Mouse (Mus musculus) testis, adult 2 months (tissue): Measurements from ENCODE around the gene Avil. TPM values are rescaled to one million over a fixed set of nuclear protein-coding genes. Genes with fewer than 3 reads are reported as not detected.
A peak's percentile ranks its signal among the peaks of the same experiment; 100 is the strongest.

Source experiments
- H3K27ac ChIP-seq: fragments of 200-500 bp; 2 replicates; pipeline ENCODE4 v1.5.1; 2012; ENCODE audit warnings: low read depth, low read length; ENCODE audit not compliant: control insufficient read depth, insufficient read depth
- H3K27me3 ChIP-seq: fragments of 200-500 bp; 2 replicates; pipeline ENCODE4 v1.6.1; 2012; ENCODE audit warnings: mild to moderate bottlenecking, low read length, moderate library complexity; ENCODE audit not compliant: control insufficient read depth, insufficient read depth
- H3K36me3 ChIP-seq: fragments of 200-500 bp; 2 replicates; pipeline ENCODE4 v1.6.1; 2012; ENCODE audit warnings: mild to moderate bottlenecking, low read length; ENCODE audit not compliant: control insufficient read depth, insufficient read depth
- H3K4me1 ChIP-seq: fragments of 200-500 bp; 2 replicates; pipeline ENCODE4 v1.6.1; 2012; ENCODE audit warnings: low read length; ENCODE audit not compliant: control insufficient read depth, insufficient read depth
- H3K4me3 ChIP-seq: fragments of 200-500 bp; 2 replicates; pipeline ENCODE4 v1.5.1; 2012; ENCODE audit warnings: low read depth, mild to moderate bottlenecking, low read length, moderate library complexity, mixed read lengths; ENCODE audit not compliant: control insufficient read depth
- CTCF ChIP-seq: fragments of 200-500 bp; IDR thresholded peaks from 2 replicates; pipeline ENCODE4 v1.5.1; 2012; ENCODE audit warnings: low read depth, mild to moderate bottlenecking, inconsistent platforms, low read length, moderate library complexity; ENCODE audit not compliant: control insufficient read depth, insufficient read depth, insufficient replicate concordance
- POLR2A ChIP-seq: fragments of 200-500 bp; IDR thresholded peaks from 2 replicates; pipeline ENCODE4 v1.6.1; 2012; ENCODE audit warnings: low read depth, mild to moderate bottlenecking, inconsistent platforms, low read length, moderate library complexity; ENCODE audit not compliant: control insufficient read depth
- polyA plus RNA-seq: library from polyadenylated mRNA; depleted of rRNA; stranded (reverse); fragments of >200 nt; gene quantifications from 2 replicates; pipeline ENCODE4 v1.2.3, GENCODE M21; 2012

Gene Avil
- polyA plus RNA-seq, 1 experiment, result 0.04 TPM

DNA sequence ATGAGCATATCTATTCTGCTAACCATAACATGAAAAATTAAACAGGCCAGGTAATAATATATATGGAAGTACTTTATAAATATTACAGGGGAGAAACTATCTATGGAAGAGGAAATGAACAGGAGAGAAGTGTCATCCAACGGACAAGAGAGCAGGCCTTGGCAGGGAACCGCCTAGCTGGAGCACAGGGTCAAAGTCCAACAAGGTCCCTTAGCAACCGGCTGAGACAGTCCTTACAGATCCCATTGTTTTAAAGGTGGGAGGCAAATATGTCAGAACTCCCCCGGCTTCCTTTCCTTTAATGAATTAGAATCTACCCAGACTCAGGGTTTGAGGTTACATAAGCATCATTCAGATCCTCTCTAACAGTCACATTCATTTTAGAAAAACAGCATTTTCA lies 23.4 kb upstream of the Avil start:
- H3K36me3 ChIP-seq, result no peaks in the 10 kb centered on the region
- TF ChIP-seq POLR2A (no peak), CTCF (no peak)
- H3K4me1 ChIP-seq, result peaks cover 22% of the 10 kb centered on the region
- H3K27ac ChIP-seq, result no peak overlapping the region
- H3K27me3 ChIP-seq, result no peaks in the 10 kb centered on the region
- H3K4me3 ChIP-seq, result peak overlapping the region; percentile 26

DNA sequence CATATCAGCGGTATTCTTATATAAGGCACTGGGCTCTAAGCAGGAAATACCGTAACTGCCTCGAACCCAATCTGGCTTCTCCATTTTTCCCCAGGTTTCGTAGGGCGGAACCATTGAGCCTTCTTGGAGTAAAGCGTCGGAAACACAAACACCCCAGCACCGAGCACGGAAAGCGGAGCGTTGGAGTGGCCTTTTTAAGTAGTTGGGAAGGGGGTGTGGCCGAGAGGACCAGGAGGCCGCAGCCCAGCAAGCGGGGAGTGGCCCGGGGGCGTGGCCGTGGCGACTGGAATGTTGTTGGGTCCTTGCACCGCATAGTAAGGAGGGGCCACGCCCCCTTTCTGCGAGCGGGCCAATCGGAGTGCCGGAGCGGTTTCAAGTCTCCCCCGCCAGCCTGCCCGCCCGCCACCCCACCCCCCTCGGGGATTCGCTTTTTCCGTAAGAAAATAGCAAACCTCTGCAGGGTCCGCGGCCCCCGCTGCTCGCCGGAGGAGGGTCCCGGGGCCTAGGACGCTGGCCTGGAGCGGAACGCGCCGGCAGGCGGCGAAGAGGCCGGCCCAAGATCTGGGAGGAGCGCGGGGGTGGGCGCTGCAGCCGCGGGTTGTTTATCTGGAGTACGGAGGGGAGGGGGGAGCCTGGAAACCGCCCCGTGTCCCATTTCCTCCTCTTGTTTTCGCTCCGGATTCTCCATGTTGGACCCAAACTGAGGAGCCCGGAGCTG lies 22.1 kb upstream of the Avil start, which contains the start of gene Ctdsp2:
Gene Ctdsp2, plus strand, starts transcription at position 441 of the 718 bp plus-strand sequence.
- Histone ChIP-seq H3K36me3 (no peaks in the 10 kb centered on the region), H3K4me1 (peaks cover 16% of the 10 kb centered on the region), H3K27ac (peak within 1 kb of the TSS; percentile 94), H3K4me3 (peak within 1 kb of the TSS; percentile 90), H3K27me3 (no peaks in the 10 kb centered on the region)
- TF ChIP-seq CTCF, result no peak
- TF ChIP-seq POLR2A, result peak; percentile 95

DNA sequence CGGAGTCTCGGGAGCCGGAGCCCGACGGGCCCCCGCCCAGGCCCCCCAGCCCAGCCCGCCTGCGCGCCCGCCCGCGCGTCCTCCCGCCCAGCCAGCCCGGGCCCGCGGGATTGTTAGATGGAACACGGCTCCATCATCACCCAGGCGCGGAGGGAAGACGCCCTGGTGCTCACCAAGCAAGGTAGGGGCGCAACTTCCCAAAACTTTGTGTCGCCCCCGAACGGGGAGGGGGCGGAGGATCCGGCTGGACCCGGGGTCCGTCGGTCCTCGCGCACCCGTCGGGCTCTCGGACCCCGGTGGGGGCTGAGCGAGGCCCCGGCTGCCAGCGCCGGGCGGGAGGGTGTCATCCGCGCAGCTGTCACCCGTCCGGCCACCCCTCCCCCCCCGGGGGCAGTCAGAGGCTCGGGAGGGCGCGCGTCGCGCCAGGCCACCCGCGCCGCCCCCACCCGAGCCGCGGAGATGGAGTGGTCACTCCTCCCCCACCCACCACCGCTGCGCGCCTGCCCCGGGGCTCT lies 21.3 kb upstream of the Avil start:
- H3K4me1 ChIP-seq, result peaks cover 18% of the 10 kb centered on the region
- TF ChIP-seq CTCF, result no peak
- no peak for TF ChIP-seq POLR2A

DNA sequence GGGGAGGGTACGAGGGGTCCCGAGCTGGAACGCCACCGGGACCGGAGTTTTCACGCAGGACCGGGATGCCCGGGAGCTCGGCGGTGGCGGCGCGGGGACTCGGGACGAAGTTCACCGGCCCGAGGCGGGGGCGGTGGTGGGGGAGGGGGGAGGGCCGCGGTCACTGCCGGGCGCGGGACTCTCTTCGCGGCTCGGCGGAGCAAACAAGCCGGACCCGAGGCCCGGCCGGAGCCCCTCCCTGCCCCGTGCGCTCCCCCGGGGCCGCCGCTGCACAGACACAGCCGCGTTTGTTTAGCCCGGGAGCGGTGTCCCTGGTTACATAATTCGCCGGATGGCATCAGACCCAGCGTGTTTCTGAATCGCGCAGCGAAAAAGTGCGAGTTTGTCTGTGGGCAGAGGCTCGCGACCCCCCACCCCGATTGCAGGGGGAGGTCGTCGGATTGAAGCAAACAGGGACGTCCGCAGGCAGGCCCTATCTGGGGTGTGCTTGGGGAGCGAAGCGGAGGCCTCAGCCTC lies 20.8 kb upstream of the Avil start:
- Histone ChIP-seq H3K27me3 (no peaks in the 10 kb centered on the region), H3K4me3 (peak overlapping the region; percentile 89), H3K36me3 (no peaks in the 10 kb centered on the region), H3K27ac (peak overlapping the region; percentile 25), H3K4me1 (peaks cover 23% of the 10 kb centered on the region)
- TF ChIP-seq POLR2A (no peak), CTCF (no peak)

More for the DNA sequence above, 21.3 kb upstream of the Avil start:
- Histone ChIP-seq H3K36me3 (no peaks in the 10 kb centered on the region), H3K4me3 (peak overlapping the region; percentile 89), H3K27ac (peak overlapping the region; percentile 89), H3K27me3 (no peaks in the 10 kb centered on the region)

DNA sequence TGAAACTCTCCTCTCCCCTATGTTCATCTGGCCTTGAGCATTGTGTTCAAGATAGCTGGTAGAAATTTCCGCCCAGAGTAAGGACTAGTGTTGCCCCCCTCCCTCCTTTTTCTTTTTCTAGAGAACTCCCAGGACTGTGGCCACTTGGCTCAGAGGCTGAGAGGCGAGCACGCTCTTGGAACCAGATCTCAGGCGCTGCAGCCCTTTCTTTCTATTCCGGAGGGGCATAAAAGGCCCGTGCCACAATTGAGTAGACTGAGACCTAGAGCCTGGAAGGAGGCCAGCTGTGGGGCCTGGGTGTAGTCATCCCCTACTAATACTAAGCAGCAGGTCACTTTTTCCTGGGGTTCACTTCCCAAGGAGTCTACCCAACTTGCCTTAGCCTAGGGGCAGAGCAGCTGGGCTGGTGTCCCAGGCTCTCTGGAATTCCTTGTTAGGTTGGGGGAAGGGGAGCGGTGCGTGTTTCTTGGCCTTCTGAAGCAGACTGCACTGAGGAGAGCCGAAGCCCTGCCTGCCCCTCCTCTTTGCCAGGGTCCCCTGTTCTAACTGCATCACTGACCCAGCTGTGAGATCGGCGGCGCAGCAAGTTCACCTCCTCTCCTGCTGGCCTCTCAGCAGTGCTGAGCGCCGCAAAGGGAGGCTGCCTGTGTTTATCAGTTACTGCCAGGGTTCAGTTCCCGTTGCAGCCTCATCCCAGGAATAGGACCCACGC lies 20.1 kb upstream of the Avil start:
- Histone ChIP-seq H3K27ac (peak overlapping the region; percentile 25), H3K36me3 (no peaks in the 10 kb centered on the region), H3K4me3 (peak overlapping the region; percentile 89), H3K27me3 (no peaks in the 10 kb centered on the region), H3K4me1 (peaks cover 28% of the 10 kb centered on the region)
- no peak for TF ChIP-seq CTCF
- no peak for TF ChIP-seq POLR2A

DNA sequence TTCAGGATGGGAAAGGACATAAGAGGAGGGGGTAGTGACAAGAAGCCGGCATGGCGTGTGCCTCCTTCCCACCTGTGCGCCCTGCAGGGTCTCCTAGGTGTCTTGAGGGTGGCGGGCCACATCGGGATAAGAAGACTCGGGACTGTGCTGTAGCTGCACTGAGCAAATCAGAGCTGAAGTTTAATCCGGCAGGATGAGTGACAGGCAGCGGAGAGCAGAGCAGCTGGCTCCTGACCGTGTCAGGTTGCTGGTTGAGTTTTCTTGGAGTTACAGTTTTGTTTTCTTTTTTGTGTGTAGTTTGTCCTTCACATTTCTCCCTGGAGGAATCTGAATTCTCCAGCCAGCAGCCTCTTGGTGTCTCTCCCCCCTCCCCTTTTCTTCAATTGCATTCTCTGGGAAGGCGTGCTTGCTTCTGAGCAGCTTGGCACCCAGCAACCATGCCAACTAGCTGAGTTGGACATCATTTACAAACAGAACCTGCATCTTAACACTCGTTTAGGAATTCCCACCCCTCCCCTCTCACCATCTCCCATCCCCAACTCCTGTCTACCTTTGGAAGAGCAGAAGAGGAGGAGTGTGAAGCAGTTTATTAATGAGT lies 19.5 kb upstream of the Avil start:
- TF ChIP-seq CTCF (no peak), POLR2A (no peak)
- peaks cover 28% of the 10 kb centered on the region for H3K4me1 ChIP-seq

DNA sequence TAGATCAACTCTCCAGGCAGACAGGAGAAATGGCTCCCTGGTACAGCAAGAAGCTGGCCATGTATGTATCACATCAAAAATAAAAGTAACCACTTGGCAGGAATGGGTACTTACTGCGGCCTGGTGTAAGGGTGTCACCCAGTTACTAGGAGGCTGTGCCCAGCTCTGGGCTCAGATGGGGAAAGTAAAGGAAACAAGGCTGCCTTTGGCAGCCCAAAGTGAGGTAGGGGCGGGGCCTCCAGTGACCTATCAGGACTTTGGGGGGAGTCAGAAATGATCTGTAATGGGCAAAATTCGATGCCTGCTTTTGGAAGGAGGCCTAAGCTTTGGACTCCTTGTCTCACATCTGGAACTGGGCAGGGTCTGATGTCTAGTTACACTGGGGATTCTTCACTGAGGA lies 18.8 kb upstream of the Avil start:
- TF ChIP-seq CTCF (no peak), POLR2A (no peak)
- peaks cover 28% of the 10 kb centered on the region for H3K4me1 ChIP-seq
- H3K4me3 ChIP-seq, result no peak overlapping the region
- H3K27ac ChIP-seq, result no peak overlapping the region
- H3K36me3 ChIP-seq, result no peaks in the 10 kb centered on the region
- H3K27me3 ChIP-seq, result no peaks in the 10 kb centered on the region

More for the DNA sequence above, 19.5 kb upstream of the Avil start:
- Histone ChIP-seq H3K27ac (no peak overlapping the region), H3K4me3 (peak overlapping the region; percentile 89), H3K27me3 (no peaks in the 10 kb centered on the region), H3K36me3 (no peaks in the 10 kb centered on the region)
